Comparison of ENCODE assay signal across 8 mouse cellular contexts in genomic region chr6:137747174-137747928, GRCm38 (mm10). TPM values are rescaled to one million over a fixed set of nuclear protein-coding genes. Genes with fewer than 3 reads are reported as not detected.
A peak's percentile ranks its signal among the peaks of the same experiment; 100 is the strongest.
DNase-seq lines count a peak whose midpoint lies in the region; ATAC-seq and TF ChIP-seq lines count a peak whose summit lies in the region.

No protein-coding gene starts in this region.

- H3K4me1 ChIP-seq in liver, postnatal 0 days (ENCODE audit: insufficient read depth), result 0 out of 2 replicates have a peak, but pooled peaks cover 4% of the 10 kb centered on the region
- no peaks in the 10 kb centered on the region for H3K4me1 ChIP-seq in heart, embryonic 11.5 days (ENCODE audit: control insufficient read depth, insufficient read depth, low read length)

- 65% methylated on average over 5 of the region's 5 CpGs for WGBS in liver, postnatal 0 days (ENCODE audit: insufficient replicate concordance)
- 74% methylated on average over 5 of the region's 5 CpGs for WGBS in heart, embryonic 11.5 days (ENCODE audit: insufficient replicate concordance)

- TF ChIP-seq EP300 in liver, postnatal 0 days (IDR thresholded peaks at IDR 0.05; ENCODE audit: low read depth), result no peak

- intact Hi-C loops in left cerebral cortex, postnatal 10 days (cut with DNase I), result no loop called here

- H3K27me3 ChIP-seq in liver, postnatal 0 days (ENCODE audit: insufficient read depth, low read length), result no peaks in the 10 kb centered on the region
- H3K27me3 ChIP-seq in heart, embryonic 11.5 days (ENCODE audit: control insufficient read depth, insufficient read depth, low read length), result no peaks in the 10 kb centered on the region

- H3K27ac ChIP-seq in liver, postnatal 0 days (ENCODE audit: low read depth), result no peak overlapping the region
- H3K27ac ChIP-seq in heart, embryonic 11.5 days (ENCODE audit: low read depth, low read length), result no peak overlapping the region

- peak; percentile 18 for DNase-seq in kidney, adult 18-20 months
- no peak for DNase-seq in kidney, postnatal 14 days
- DNase-seq in liver, postnatal 0 days, result peak; percentile 48
- DNase-seq in right cerebral cortex, adult 2 months (ENCODE audit: low spot score in 2 of 2), result no peak
- DNase-seq in left cerebral cortex, postnatal 10 days (ENCODE audit: extremely low spot score in 1 of 2, low spot score in 2 of 2), result no peak

- H3K36me3 ChIP-seq in liver, postnatal 0 days (replicated peaks; ENCODE audit: insufficient read depth, low read length), result peaks cover 61% of the 10 kb centered on the region
- H3K36me3 ChIP-seq in heart, embryonic 11.5 days (ENCODE audit: control insufficient read depth, insufficient read depth, low read length), result peaks cover 25% of the 10 kb centered on the region

- no peaks in the 10 kb centered on the region for H3K9me3 ChIP-seq in liver, postnatal 0 days (ENCODE audit: low read length)
- H3K9me3 ChIP-seq in heart, embryonic 11.5 days (replicated peaks; ENCODE audit: control insufficient read depth, low read length), result no peaks in the 10 kb centered on the region

- H3K4me2 ChIP-seq in liver, postnatal 0 days (ENCODE audit: low read depth, low read length), result no peak overlapping the region
- H3K4me2 ChIP-seq in heart, embryonic 11.5 days, result no peak overlapping the region

- no peak overlapping the region for H3K9ac ChIP-seq in liver, postnatal 0 days (replicated peaks)
- no peak overlapping the region for H3K9ac ChIP-seq in heart, embryonic 11.5 days (ENCODE audit: low read depth, low read length)

- no peak overlapping the region for H3K4me3 ChIP-seq in liver, postnatal 0 days (ENCODE audit: low read depth, low read length)
- H3K4me3 ChIP-seq in heart, embryonic 11.5 days (ENCODE audit: low read depth, low read length), result no peak overlapping the region

- peak; percentile 76 for ATAC-seq in CD4-positive, CD25-positive, alpha-beta regulatory T cell, adult 4 months
- ATAC-seq in activated CD4-positive, CD25-positive, alpha-beta regulatory T cell, adult 4 months, result peak; percentile 47
- peak; percentile 60; the same call in 1 of the 2 replicates for ATAC-seq in liver, postnatal 0 days
- no peak for ATAC-seq in heart, embryonic 11.5 days (replicated peaks; ENCODE audit: insufficient number of reproducible peaks, low FRiP score, low TSS enrichment)

- TF ChIP-seq CTCF in liver, postnatal 0 days (IDR thresholded peaks at IDR 0.05; ENCODE audit: low read depth), result peak; percentile 77

RNA-seq across cellular contexts. Expression of gene Dera, which starts 7.0 kb away (rescaled TPM):
- polyA plus RNA-seq in CD4-positive, CD25-positive, alpha-beta regulatory T cell, adult 4 months (2017; shearing (Covaris generic)), result 10 to 100 TPM; 68.4 to 82.3 TPM
- polyA plus RNA-seq in activated CD4-positive, CD25-positive, alpha-beta regulatory T cell, adult 4 months (2017; shearing (Covaris generic)), result 100 to 1,000 TPM in 1 of 2 experiments, 10 to 100 TPM in 1; 94.1 to 113 TPM
- 42.5 and 43.6 TPM in 2 replicates for polyA plus RNA-seq in liver, postnatal 0 days (2015; fragmentation: Nextera tagmentation; extraction: Ambion mirVana)
- 62.5 and 68.5 TPM in 2 replicates for polyA plus RNA-seq in heart, embryonic 11.5 days (2014; fragmentation: Nextera tagmentation; extraction: Ambion mirVana)
- 10 to 100 TPM; 10.9 to 13.7 TPM for total RNA-seq in left cerebral cortex, postnatal 10 days (2021)

RNA-seq across cellular contexts. Expression of gene Strap, which starts 12.5 kb away (rescaled TPM):
- polyA plus RNA-seq in CD4-positive, CD25-positive, alpha-beta regulatory T cell, adult 4 months (2017; shearing (Covaris generic)), result 10 to 100 TPM; 33.6 to 39.3 TPM
- polyA plus RNA-seq in activated CD4-positive, CD25-positive, alpha-beta regulatory T cell, adult 4 months (2017; shearing (Covaris generic)), result 10 to 100 TPM; 33.4 to 40.0 TPM
- 57.7 and 60.1 TPM in 2 replicates for polyA plus RNA-seq in liver, postnatal 0 days (2015; fragmentation: Nextera tagmentation; extraction: Ambion mirVana)
- polyA plus RNA-seq in heart, embryonic 11.5 days (2014; fragmentation: Nextera tagmentation; extraction: Ambion mirVana), result 148 and 160 TPM in 2 replicates
- total RNA-seq in left cerebral cortex, postnatal 10 days (2021), result 100 to 1,000 TPM; 131 TPM

Comparison
In these comparisons a context has a peak if more than half of its experiments do, and no peak if none do; other contexts are left out.
1. DNase-seq: peak in kidney, adult 18-20 months (single experiment) and liver, postnatal 0 days (single experiment); none in kidney, postnatal 14 days (single experiment), right cerebral cortex, adult 2 months (0 of 2) and left cerebral cortex, postnatal 10 days (0 of 2).